Mouse (Mus musculus): ENCODE data around the gene Thap3.
"Not testable (repeated sequence)": the region's sequence is repeated elsewhere in the genome, so short reads cannot be mapped to it uniquely, and the experiment has no call there.

The Thap3 gene

DNA sequence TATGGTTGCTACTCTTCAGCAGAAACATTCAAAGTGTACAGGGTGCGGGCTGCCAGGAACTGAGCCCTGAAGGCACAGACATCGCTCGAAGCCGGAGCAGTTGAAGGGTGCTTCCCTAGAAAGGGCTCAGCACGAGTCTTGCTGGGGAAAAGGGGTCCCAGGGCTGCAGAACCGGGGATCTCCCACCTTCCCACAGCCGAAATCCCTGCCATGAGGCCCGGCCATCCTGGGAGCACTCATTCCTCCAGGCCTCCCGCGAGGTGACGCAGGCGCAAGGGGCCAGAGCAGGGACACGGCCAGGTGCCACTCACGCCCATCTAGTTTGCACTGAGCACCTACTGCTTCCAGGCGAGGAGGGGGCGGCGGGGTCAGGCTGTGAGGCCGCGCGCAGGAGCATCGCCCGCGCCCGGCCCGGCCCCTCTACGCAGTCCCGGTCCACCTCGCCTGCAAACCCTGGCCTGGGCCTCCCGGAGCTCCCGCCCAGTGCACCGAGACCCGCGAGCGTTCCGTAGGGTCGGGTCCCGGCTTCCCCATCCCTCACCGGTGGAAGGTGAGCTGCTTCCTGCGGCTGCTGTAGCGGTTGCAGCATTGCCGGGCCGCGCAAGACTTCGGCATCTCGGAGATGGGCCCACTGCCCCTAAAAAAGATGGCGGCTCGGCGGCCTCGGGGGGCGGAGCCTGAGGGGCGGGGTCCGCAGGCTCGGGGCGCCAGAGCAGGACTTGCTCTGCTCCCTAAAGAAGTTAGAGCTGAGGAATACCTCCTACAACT lies at the start of gene Thap3:
TSS of gene Thap3 (minus strand) at position 656 of the 768 bp plus-strand sequence.
- peak; percentile 88 to 90 for DNase-seq

DNA sequence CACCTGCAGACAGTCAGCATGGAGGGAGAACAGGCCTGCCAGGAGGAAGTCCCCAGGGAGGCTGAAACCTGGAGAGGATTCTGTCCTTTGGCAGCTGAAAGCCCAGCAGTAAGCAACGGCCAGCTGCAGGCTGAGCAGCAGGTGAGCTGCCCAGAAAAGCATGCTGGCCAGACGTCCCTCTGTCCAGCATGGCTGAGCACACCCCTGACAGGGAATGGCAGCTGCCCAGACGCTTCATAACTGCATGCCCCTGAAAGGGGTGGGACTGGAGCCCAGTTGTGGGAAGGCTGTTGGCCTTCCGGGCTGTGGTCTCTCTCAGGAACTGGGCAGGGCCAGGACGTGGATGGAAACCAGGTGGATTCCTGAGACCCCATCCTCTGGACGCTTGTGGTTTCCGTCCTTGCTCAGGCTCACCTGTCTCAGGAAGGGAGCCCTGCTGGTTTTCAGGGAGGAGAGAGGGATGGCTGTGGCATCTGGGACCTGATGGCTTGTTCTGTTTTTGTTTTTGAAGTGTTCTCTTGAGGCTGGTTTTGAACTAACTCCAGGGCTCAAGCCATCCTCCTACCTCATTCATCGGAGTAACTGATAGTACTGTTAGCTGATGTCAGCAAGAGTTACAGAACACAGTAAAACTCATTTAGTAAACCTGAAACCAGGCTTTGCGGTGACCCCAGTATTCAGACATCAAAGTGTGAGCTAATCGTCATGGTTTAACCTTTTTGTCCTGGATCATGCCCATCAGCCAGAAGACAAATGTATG lies 49.6 kb upstream of the Thap3 start, which contains the start of gene Tas1r1:
TSS of gene Tas1r1 (minus strand) at position 344 of the 760 bp plus-strand sequence.
- no peak for DNase-seq

DNA sequence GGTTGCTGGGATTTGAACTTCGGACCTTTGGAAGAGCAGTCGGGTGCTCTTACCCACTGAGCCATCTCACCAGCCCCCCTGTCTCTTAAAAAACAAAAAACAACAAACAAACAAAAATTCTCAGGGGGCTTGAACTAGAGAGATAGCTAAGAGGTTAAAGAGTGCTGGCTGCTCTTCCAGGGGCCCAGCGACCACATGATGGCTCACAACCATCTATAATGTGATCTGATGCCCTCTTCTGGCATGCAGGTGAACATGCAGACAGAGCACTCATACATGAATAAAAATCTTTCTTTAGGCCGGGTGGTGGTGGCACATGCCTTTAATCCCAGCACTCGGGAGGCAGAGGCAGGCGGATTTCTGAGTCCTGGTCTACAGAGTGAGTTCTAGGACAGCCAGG lies 47.7 kb upstream of the Thap3 start:
- DNase-seq: not testable (repeated sequence)

DNA sequence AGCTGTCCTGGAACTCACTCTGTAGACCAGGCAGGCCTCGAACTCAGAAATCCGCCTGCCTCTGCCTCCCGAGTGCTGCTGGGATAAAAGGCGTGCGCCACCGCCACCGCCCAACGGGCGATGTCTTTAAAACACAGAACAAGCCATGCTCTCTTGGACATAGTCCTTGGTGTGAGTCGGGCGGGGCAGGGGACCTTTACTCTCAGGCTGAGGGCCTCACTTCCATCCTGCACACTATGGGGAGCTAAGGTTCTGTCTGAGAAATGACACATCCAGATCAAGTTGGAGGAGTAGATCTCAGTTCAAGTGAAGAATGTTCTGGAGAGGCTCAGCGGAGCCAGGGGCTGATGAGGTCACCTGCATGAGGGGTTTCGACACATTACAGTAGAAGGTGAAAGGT lies 44.1 kb upstream of the Thap3 start:
- no peak for DNase-seq

DNA sequence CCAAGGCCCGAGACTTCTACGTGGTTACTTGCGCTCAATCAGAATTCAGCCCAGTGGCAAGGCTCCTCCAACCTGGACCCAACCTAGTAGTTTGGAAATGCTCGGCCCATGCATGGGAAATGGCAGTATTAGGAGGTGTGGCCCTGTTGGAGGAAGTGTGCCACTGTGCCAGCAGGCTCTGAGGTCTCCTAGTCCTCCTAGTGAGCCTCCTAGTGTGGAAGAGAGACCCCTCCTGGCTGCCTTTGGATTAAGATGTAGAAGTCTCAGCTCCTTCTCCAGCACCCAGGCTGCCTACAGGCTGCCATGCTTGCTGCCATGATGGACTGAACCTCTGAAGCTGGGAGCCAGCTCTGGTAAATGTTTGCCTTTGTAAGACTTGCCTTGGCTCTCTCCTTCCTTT lies 41.2 kb upstream of the Thap3 start:
- DNase-seq: no peak

DNA sequence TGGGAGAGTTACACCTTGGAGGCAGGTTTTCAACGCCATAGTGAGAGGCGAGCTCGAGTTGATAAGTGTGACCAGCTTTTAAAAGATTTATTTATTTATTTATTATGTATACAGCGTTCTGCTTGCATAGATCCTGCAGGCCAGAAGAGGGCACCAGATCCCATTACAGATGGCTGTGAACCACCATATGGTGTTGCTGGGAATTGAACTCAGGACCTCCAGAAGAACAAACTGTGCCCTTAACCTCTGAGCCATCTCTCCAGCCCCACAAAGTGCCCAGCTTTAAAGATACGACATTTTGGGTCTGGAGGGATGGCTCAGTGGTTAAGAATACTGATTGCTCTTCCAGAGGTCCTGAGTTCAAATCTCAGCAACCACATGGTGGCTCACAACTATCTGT lies 40.3 kb upstream of the Thap3 start:
- peak in 1 of 2 experiments; percentile 59 for DNase-seq

DNA sequence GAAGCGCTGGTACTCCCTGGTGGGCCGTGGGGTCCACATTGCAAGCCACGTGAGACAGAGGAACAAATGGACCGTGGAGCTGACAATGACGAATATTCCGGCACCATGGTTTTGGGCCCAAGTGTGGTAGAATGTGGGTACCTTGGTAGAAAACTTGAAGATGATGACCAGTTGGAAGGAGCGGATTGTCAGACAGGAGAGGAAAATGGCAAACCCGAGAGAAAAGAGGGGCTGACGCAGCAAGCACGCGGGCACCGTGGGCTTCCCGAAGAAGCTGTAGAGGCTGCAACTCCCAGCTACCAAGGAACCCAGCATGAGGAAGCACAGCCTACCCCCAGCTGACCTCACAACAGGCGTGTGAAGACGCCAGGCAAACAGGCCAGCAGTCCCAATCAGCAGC lies 39.7 kb upstream of the Thap3 start:
- DNase-seq: no peak

DNA sequence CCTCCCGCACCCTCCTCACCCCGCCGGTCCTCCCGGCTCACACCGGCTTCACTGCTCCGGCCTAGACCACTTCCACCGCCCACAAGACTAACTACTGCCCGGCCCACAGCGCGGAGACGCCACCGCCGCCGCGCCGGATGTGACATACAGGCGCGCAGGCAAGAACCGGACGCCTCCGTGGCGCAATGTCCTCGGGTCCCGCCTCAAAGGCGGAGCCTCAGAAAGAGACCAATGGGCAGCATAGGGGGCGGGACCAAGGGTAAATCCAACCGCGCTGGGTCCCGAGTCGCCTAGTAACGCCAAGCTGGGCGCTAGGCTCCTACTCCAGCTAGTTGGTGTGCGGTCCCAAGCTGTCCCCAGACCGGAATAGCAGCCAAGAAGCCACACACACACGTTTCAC lies 38.7 kb upstream of the Thap3 start, which contains the start of gene Zbtb48:
TSS of gene Zbtb48 (minus strand) at position 148 of the 400 bp plus-strand sequence.
- DNase-seq: peak; percentile 95 to 97

DNA sequence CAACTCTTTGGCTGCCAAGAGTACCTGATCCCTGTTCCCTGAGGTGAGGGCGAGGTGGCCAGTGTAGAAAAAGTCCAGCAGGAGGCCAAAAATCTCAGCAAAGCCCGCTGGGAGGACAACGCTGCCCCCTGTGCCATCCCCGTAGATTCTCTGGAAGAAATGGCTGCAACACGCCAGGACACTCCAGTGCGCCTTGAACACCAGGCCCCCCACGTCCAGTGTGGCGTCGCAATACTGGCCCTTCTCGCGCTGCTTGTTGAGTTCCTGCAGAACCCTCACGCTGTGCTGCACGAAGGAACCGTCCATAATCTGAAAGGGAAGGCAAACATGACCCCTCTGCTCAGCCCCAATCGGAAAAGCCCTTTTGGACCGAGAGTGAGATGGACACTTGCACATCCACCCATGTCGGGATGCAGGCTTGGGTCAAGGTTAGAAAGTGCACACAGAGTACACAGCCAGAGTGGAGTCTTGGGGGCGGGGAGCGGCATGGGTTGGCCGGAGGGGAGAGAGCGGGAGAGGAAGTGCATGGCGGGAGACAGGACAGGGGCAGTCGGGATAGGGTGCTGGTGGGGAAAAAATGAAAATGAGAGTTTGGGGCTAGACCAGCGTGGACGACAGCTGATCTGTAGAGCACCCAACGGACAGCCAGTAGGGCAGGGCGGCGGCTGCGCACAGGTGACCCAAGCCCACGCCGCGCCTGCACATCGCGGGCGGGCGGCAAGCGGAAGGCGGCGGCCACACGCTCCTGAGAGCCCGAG lies 38.1 kb upstream of the Thap3 start:
- no peak for DNase-seq

DNA sequence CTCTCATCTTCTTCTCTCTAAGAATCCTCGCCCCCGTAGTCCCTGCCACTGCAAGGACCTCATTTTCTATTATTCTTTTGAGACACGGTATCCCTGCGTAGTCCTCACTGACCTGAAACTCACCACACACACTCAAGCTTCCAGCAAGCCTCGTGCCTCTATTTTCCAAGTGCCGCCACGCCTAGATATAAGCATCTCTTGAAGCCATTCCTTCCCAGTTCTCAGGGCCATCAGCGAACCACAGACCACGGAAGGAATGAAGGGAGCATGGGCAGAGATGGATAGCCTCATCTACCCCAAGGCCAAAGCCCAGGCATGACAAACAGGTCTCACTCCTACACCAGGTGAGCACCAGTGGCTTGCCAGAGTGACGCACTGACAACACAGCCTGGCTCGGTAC lies 35.7 kb upstream of the Thap3 start:
- DNase-seq: no peak

DNA sequence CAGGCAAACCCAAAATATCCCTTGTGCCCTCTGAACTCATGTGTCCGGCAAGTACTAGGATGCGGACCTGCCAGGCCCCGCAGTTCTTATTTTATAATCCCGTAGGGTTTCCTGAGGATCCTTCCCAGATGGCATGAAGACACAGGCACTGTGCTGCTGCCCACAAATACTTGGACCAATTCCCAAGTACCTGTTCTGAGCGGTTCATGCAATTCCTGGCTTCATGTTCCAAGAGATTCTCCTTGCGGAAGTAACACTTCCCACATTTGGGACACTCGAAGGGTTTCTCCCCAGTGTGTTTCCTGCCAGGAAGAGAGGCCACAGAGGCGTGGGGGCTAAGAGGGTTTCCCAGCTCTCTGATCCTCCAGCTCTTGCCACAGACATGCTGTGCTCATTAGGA lies 33.7 kb upstream of the Thap3 start:
- peak in 1 of 2 experiments; percentile 49 for DNase-seq

DNA sequence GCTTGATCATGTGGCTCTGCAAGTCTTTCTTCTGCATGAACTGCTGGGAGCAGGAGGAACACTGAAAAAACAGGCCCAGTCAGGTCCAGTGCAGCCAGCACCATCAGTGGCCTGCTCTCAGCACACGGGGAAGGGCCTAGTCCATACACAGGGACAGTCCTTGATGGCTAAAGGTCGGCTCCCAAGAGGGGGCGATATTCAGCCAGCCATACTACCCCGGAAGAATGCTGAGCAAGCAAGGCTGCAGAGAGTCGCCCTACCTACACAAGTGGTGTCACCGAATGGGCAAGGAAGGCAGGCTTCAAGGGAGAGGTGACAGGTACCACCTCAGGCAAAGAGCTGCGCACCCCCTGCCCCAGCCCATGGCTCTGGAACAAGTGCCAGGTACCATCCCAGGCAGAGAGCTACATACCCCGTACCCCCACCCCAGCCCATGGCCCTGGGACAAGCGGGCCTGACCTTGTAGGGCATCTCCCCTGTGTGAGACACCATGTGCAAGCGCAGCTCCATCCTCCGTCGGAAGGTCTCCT lies 32.8 kb upstream of the Thap3 start:
- DNase-seq: no peak

DNA sequence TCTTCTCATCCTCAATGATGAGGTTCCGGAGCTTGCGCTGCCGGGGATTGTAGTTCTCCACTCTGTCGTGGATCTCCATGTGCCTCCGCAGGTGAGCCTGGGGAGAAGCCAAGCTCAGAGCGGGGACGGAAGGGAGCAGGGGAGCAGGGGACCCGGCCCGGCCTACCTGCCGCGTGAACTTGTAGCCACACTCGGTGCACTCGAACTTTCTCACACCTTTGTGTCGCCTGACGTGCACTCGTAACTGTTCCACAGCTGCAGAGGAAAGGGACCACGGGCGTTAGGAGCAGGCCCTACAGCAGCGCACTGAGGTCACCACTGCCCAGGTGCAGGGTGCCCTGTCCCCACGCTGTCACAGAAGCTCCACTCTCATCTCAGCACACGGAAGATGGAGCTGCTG lies 31.2 kb upstream of the Thap3 start:
- no peak for DNase-seq

DNA sequence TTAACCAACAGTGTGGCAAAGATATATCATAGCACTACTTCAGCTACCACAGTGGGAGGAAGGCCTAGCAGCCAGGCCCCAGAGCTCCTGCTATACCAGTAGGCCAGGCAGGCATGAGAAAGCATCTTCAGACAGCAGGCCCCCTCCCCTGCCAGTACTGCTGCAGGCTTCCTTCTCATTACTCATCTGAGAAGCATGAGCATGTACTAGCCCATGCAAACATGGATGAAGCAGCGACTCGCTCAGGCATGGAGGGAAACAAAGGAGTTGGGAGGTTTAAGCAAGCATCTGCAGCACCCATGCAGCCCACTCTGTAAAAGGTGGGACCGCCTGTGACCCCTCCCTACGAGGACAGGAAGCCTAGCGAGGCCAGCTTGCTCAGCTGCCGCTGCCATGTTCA lies 30.3 kb upstream of the Thap3 start:
- DNase-seq: no peak

DNA sequence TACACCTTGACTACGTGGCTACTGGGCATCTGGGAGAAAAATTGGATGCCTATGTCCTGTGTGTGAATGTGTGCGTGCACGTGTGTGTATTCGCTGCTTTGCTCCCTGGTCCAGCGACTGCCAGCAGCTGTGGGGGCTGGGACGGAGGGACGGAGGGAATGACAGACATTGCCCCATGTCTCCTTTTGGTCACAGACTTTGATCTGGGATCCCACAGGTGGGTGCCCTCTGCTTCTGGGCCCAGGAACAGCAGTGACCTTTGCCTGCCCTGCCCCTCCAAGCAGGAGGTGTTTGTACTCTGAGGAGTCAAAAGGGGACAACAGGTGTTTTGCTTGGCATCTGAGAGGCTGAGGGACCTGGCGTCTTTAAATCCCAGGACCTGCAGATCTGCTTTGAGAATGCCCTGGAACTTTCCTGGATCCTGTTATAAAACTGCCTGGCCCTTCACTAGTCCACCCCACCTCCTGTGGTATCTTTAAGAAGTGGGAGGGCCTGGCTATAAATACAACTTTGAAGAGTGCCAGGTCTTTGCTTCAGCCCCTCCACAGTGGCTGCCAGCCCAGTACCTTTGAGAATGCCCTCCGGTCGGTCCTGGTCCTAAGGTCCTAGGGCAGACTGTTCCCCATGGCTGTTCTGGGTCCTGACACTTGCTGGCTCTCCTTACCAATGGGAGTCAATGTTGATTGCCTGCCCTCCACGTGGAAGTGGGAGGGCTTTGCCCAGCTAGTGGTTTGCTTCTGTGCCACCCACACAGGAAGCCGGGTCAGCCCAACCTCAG lies 24.4 kb upstream of the Thap3 start:
- DNase-seq: no peak

DNA sequence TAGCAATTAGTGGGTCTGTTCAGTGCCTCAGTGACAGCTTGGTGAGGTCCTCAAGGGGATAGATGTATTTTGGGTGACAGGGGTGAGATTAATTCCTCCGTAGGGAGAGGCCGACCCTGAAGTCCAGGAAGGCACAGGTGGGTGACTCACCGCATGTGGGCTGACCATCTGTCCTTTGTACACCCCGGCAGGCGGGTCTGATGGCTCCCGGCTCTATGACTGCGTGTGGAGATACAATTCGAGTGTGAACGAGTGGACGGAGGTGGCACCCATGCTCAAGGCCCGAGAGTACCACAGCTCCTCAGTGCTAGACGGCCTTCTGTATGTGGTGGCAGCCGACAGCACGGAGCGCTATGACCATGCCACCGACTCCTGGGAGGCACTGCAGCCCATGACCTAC lies 23.3 kb upstream of the Thap3 start:
- DNase-seq: peak; percentile 30 to 48

DNA sequence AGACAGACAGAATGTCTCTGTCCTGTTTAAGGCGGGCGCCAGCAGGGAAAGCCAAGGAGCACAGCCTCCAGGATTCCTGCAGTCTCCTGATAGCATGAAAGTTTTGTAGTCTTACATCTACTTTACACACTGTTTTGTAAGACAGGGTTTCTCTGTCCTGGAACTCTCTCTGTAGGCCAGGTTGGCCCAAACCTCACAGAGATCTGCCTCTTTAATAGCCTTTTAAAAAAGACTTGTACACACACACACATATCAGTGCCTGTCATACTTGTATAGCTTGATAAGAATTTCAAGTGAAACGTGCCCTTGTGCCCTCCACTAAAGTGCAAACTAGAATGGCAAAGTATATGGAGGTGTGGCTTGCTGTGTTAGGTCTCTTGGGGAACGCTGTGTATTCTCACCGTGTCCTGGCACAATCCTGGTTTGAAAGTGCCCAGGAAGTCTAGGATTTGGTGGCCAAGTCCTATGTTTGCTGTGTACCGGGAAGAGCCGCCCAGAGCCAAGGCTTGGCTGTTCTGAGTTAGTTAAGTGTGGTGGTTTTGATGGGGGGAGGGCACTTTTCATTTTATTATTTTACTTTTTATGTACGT lies 22.5 kb upstream of the Thap3 start:
- no peak for DNase-seq

DNA sequence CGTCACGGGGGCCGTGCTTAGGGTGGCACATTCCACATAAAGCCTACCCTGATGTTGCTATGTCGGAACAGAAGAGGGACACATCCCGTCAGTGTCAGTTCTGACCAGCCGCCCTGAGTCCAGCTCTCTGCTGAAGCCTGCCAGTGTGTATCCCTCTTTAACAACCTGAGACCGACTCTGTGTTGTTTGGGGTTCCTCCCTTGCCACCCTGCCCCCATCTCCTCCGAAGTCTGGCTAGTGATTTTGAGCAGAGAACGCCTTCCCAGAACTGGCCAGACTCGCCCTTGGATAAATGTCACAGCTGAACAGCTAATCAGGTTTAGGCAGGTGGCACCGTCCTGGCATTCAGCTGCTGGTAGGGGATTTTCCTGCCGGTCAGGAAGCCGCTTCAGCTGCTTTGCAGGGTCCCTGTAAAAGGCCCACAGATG lies 21.9 kb upstream of the Thap3 start:
- peak; percentile 57 to 59 for DNase-seq

DNA sequence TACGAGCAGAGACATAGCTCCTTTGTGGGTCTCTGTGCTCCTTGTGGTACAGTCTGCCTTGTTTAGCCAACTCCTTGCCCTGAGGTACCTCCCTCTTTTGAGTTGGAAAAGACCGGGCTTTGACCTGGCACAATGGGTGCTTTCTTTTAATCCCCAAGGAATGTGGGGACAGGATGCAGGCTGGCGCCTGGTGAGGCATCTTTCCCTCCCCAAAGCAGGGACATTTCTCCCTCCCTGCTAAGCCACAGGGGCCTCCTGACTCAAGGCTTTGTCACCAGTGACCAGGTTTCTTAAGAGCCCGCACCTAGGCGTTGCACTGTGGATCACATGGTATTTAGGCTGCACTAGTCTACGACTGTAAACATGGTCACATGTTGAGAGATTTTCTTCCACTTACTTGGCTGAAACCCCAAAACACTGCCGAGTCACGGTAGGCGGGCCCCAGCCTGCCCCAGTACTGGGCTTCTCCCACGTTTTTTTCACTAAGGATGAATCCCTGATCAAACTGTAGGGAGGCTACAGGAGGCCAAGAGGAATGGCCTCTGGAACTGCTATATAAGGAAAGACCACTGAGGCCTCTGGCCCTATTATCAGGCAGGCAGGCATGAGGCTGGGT lies 21.4 kb upstream of the Thap3 start:
- peak; percentile 27 to 37 for DNase-seq

DNA sequence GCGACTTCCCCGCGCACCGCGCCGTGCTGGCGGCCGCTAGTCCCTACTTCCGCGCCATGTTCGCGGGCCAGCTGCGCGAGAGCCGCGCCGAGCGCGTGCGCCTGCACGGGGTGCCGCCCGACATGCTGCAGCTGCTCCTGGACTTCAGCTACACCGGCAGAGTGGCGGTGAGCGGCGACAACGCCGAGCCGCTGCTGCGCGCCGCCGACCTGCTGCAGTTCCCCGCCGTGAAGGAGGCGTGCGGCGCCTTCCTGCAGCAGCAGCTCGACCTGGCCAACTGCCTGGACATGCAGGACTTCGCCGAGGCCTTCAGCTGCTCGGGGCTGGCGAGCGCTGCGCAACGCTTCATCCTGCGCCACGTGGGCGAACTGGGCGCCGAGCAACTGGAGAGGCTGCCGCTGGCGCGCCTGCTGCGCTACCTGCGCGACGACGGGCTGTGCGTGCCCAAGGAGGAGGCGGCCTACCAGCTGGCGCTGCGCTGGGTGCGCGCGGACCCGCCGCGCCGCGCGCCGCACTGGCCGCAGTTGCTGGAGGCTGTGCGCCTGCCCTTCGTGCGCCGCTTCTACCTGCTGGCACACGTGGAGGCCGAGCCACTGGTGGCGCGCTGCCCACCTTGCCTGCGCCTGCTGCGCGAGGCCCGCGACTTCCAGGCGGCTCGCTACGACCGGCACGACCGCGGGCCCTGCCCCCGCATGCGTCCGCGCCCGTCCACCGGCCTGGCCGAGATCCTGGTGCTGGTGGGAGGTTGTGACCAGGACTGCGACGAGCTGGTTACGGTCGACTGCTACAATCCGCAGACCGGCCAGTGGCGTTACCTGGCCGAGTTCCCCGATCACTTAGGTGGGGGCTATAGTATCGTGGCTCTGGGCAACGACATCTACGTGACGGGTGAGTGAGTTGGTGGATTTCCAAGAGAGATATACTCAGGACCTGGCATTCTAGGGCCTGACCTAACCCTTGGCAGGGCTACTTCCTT lies 20.6 kb upstream of the Thap3 start:
- DNase-seq: peak; percentile 82 to 85

Data from cerebellum, postnatal 25 days (tissue).